Mouse (Mus musculus): ENCODE measurements around the gene Top3a. TPM values are rescaled to one million over a fixed set of nuclear protein-coding genes. Genes with fewer than 3 reads are reported as not detected.

Gene Top3a
- polyA plus RNA-seq, 1 experiment = 5.7 TPM

- no peak overlapping the region for H3ac ChIP-seq (ENCODE audit: control insufficient read depth, insufficient read length)
- no peak overlapping the region for H3K4me2 ChIP-seq (ENCODE audit: low read depth)
- H3K79me2 ChIP-seq (ENCODE audit: control insufficient read depth, insufficient read depth) = peaks cover 65% of the 10 kb centered on the region
- TF ChIP-seq POLR2AphosphoS2 (IDR thresholded peaks at IDR 0.05; ENCODE audit: insufficient read length, low read depth) (no peak), E2F4 (IDR thresholded peaks at IDR 0.05; ENCODE audit: insufficient read depth) (no peak), MYOG (IDR thresholded peaks at IDR 0.05; ENCODE audit: control insufficient read depth in 1 of 3, insufficient read depth in 1 of 3, insufficient read length in 2 of 3, low read depth in 2 of 3) (no peak), TCF3 (IDR thresholded peaks at IDR 0.05; ENCODE audit: insufficient read length, low read depth) (no peak), CEBPB (IDR thresholded peaks at IDR 0.05; ENCODE audit: insufficient read depth, poor library complexity, severe bottlenecking) (no peak), USF1 (IDR thresholded peaks at IDR 0.05; ENCODE audit: low read depth) (no peak), REST (IDR thresholded peaks at IDR 0.05; ENCODE audit: insufficient read depth, insufficient read length) (no peak), SRF (IDR thresholded peaks at IDR 0.05; ENCODE audit: control insufficient read depth, insufficient read length, low read depth) (no peak), MYOD1 (IDR thresholded peaks at IDR 0.05; ENCODE audit: control insufficient read depth in 1 of 3, insufficient read length in 2 of 3, low read depth in 2 of 3) (no peak), POLR2A (IDR thresholded peaks at IDR 0.05; ENCODE audit: insufficient read length, low read depth) (no peak), MAX (IDR thresholded peaks at IDR 0.05; ENCODE audit: low read depth) (no peak), TCF12 (IDR thresholded peaks at IDR 0.05; ENCODE audit: insufficient read depth, poor library complexity, severe bottlenecking) (no peak)
- no peaks in the 10 kb centered on the region for H3K27me3 ChIP-seq (ENCODE audit: control insufficient read depth, insufficient read depth, insufficient read length)
- no peak overlapping the region for H3K4me3 ChIP-seq
- H3K36me3 ChIP-seq (ENCODE audit: control insufficient read depth, insufficient read depth) = no peaks in the 10 kb centered on the region
These were observed 5.0 kb downstream of the Top3a start for GRCm38 (mm10) chr11:60772161-60772560.

GRCm38 (mm10) chr11:60770776-60771175 is 6.4 kb downstream of the Top3a start:
- TF ChIP-seq MYOD1 (IDR thresholded peaks at IDR 0.05; ENCODE audit: control insufficient read depth in 1 of 3, insufficient read length in 2 of 3, low read depth in 2 of 3) (no peak), TCF3 (IDR thresholded peaks at IDR 0.05; ENCODE audit: insufficient read length, low read depth) (no peak), REST (IDR thresholded peaks at IDR 0.05; ENCODE audit: insufficient read depth, insufficient read length) (no peak), POLR2AphosphoS2 (IDR thresholded peaks at IDR 0.05; ENCODE audit: insufficient read length, low read depth) (no peak), CEBPB (IDR thresholded peaks at IDR 0.05; ENCODE audit: insufficient read depth, poor library complexity, severe bottlenecking) (no peak), MAX (IDR thresholded peaks at IDR 0.05; ENCODE audit: low read depth) (no peak), MYOG (IDR thresholded peaks at IDR 0.05; ENCODE audit: control insufficient read depth in 1 of 3, insufficient read depth in 1 of 3, insufficient read length in 2 of 3, low read depth in 2 of 3) (no peak), USF1 (IDR thresholded peaks at IDR 0.05; ENCODE audit: low read depth) (no peak), TCF12 (IDR thresholded peaks at IDR 0.05; ENCODE audit: insufficient read depth, poor library complexity, severe bottlenecking) (no peak), E2F4 (IDR thresholded peaks at IDR 0.05; ENCODE audit: insufficient read depth) (no peak), POLR2A (IDR thresholded peaks at IDR 0.05; ENCODE audit: insufficient read length, low read depth) (no peak), SRF (IDR thresholded peaks at IDR 0.05; ENCODE audit: control insufficient read depth, insufficient read length, low read depth) (no peak)
- H3K79me2 ChIP-seq (ENCODE audit: control insufficient read depth, insufficient read depth) = peaks cover 58% of the 10 kb centered on the region
- no peak overlapping the region for H3K4me2 ChIP-seq (ENCODE audit: low read depth)
- H3K27me3 ChIP-seq (ENCODE audit: control insufficient read depth, insufficient read depth, insufficient read length) = no peaks in the 10 kb centered on the region
- no peaks in the 10 kb centered on the region for H3K36me3 ChIP-seq (ENCODE audit: control insufficient read depth, insufficient read depth)
- no peak overlapping the region for H3ac ChIP-seq (ENCODE audit: control insufficient read depth, insufficient read length)
- no peak overlapping the region for H3K4me3 ChIP-seq

GRCm38 (mm10) chr11:60769322-60769721 is 7.8 kb downstream of the Top3a start:
- Histone ChIP-seq H3K27me3 (ENCODE audit: control insufficient read depth, insufficient read depth, insufficient read length) (no peaks in the 10 kb centered on the region), H3K36me3 (ENCODE audit: control insufficient read depth, insufficient read depth) (no peaks in the 10 kb centered on the region), H3ac (ENCODE audit: control insufficient read depth, insufficient read length) (no peak overlapping the region), H3K4me2 (ENCODE audit: low read depth) (no peak overlapping the region), H3K79me2 (ENCODE audit: control insufficient read depth, insufficient read depth) (peaks cover 43% of the 10 kb centered on the region), H3K4me3 (no peak overlapping the region)
- no peak for TF ChIP-seq POLR2A (IDR thresholded peaks at IDR 0.05; ENCODE audit: insufficient read length, low read depth)
- no peak for TF ChIP-seq SRF (IDR thresholded peaks at IDR 0.05; ENCODE audit: control insufficient read depth, insufficient read length, low read depth)
- no peak for TF ChIP-seq REST (IDR thresholded peaks at IDR 0.05; ENCODE audit: insufficient read depth, insufficient read length)
- TF ChIP-seq POLR2AphosphoS2 (IDR thresholded peaks at IDR 0.05; ENCODE audit: insufficient read length, low read depth) = no peak
- TF ChIP-seq E2F4 (IDR thresholded peaks at IDR 0.05; ENCODE audit: insufficient read depth) = no peak
- TF ChIP-seq MYOD1 (IDR thresholded peaks at IDR 0.05; ENCODE audit: control insufficient read depth in 1 of 3, insufficient read length in 2 of 3, low read depth in 2 of 3) = no peak
- TF ChIP-seq MYOG (IDR thresholded peaks at IDR 0.05; ENCODE audit: control insufficient read depth in 1 of 3, insufficient read depth in 1 of 3, insufficient read length in 2 of 3, low read depth in 2 of 3) = no peak
- TF ChIP-seq CEBPB (IDR thresholded peaks at IDR 0.05; ENCODE audit: insufficient read depth, poor library complexity, severe bottlenecking) = no peak

- Histone ChIP-seq H3K4me2 (ENCODE audit: low read depth) (no peak overlapping the region), H3K27me3 (ENCODE audit: control insufficient read depth, insufficient read depth, insufficient read length) (no peaks in the 10 kb centered on the region), H3K36me3 (ENCODE audit: control insufficient read depth, insufficient read depth) (no peaks in the 10 kb centered on the region), H3K79me2 (ENCODE audit: control insufficient read depth, insufficient read depth) (peaks cover 24% of the 10 kb centered on the region), H3K4me3 (no peak overlapping the region), H3ac (ENCODE audit: control insufficient read depth, insufficient read length) (no peak overlapping the region)
- TF ChIP-seq POLR2A (IDR thresholded peaks at IDR 0.05; ENCODE audit: insufficient read length, low read depth) = no peak
- no peak for TF ChIP-seq TCF12 (IDR thresholded peaks at IDR 0.05; ENCODE audit: insufficient read depth, poor library complexity, severe bottlenecking)
- no peak for TF ChIP-seq CEBPB (IDR thresholded peaks at IDR 0.05; ENCODE audit: insufficient read depth, poor library complexity, severe bottlenecking)
- no peak for TF ChIP-seq REST (IDR thresholded peaks at IDR 0.05; ENCODE audit: insufficient read depth, insufficient read length)
- TF ChIP-seq MYOD1 (IDR thresholded peaks at IDR 0.05; ENCODE audit: control insufficient read depth in 1 of 3, insufficient read length in 2 of 3, low read depth in 2 of 3) = no peak
- no peak for TF ChIP-seq MYOG (IDR thresholded peaks at IDR 0.05; ENCODE audit: control insufficient read depth in 1 of 3, insufficient read depth in 1 of 3, insufficient read length in 2 of 3, low read depth in 2 of 3)
- TF ChIP-seq MAX (IDR thresholded peaks at IDR 0.05; ENCODE audit: low read depth) = no peak
- no peak for TF ChIP-seq SRF (IDR thresholded peaks at IDR 0.05; ENCODE audit: control insufficient read depth, insufficient read length, low read depth)
- no peak for TF ChIP-seq E2F4 (IDR thresholded peaks at IDR 0.05; ENCODE audit: insufficient read depth)
- no peak for TF ChIP-seq TCF3 (IDR thresholded peaks at IDR 0.05; ENCODE audit: insufficient read length, low read depth)
- no peak for TF ChIP-seq POLR2AphosphoS2 (IDR thresholded peaks at IDR 0.05; ENCODE audit: insufficient read length, low read depth)
- TF ChIP-seq USF1 (IDR thresholded peaks at IDR 0.05; ENCODE audit: low read depth) = no peak
These were observed 10.2 kb downstream of the Top3a start for GRCm38 (mm10) chr11:60766969-60767368.

Measured in myocyte (in vitro differentiated cells).